Mouse (Mus musculus): ENCODE measurements around the gene Slc22a17.
"Not testable (repeated sequence)": the region's sequence is repeated elsewhere in the genome, so short reads cannot be mapped to it uniquely, and the experiment has no call there.

The Slc22a17 gene

DNA sequence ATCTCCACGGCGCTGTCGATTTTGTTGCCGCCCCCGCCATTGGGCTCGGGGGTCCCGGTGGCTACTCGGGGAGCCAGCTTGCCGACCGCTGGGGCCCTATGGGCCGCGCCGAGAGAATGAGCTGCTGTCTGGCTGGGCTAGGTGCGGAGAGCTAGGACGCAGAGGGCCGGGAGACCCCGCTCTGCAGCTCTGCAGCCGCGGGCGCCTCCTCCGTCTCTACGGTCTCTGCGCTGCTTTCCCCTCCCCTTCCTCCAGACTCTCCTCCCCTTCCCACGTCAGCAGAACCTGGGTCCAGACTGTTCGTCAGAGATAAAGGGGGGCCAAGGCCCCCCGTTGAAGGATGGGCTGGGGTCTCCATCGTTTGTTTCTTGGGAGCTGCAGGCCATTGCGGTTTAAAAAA is at the start of gene Slc22a17:
Gene Slc22a17, minus strand, starts transcription at position 247 of the 400 bp plus-strand sequence.
- DNase-seq (ENCODE audit: low read depth, low spot score) = peak; percentile 84

GRCm38 (mm10) chr14:54962714-54963113 is 49.8 kb upstream of the Slc22a17 start:
- no peak for DNase-seq (ENCODE audit: low read depth, low spot score)

DNA sequence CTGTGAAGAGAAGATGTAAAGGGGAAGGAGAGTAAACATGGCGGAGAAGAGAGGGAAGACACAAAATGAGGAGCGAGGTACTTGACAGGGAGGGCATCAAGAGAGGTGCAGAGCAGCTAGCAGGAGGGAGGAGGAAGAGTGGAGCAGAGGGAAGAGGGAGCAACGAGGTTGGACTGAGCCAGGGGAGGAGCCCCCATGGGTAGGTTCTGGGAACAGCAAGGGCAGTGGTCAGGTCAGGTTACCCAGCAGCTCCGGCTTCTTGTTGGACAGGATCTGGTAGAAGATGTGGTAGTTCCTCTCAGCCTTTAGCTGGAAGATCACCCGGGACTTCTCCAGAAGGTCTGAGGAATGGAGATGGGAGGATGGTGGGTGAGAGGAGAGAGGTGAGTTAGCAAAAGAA is 48.6 kb upstream of the Slc22a17 start:
- no peak for DNase-seq (ENCODE audit: low read depth, low spot score)

- DNase-seq (ENCODE audit: low read depth, low spot score) = no peak
Measured at GRCm38 (mm10) chr14:54960769-54961168, 47.8 kb upstream of the Slc22a17 start.

GRCm38 (mm10) chr14:54959853-54960613 is 47.1 kb upstream of the Slc22a17 start:
- not testable (repeated sequence) for DNase-seq (ENCODE audit: low read depth, low spot score)

DNA sequence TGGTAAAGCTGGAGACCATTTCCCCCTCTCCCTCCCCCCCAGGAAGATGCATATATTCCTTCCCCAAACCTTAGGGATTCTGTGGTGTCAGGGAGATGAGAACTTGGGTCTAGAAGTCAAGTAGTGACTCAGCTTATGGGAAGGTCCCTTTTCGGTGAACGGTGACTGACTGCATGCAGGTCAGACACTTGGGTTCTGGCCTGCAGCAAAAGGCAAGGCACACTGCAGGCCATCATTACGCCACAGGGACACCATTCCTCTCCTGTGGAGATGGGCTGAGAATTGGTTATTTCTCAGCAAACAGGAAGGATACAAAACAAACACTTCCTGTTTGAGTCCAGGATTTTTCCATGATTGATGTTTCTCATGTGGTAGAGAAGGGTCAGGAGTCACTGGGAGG is 46.3 kb upstream of the Slc22a17 start:
- DNase-seq (ENCODE audit: low read depth, low spot score) = no peak

DNA sequence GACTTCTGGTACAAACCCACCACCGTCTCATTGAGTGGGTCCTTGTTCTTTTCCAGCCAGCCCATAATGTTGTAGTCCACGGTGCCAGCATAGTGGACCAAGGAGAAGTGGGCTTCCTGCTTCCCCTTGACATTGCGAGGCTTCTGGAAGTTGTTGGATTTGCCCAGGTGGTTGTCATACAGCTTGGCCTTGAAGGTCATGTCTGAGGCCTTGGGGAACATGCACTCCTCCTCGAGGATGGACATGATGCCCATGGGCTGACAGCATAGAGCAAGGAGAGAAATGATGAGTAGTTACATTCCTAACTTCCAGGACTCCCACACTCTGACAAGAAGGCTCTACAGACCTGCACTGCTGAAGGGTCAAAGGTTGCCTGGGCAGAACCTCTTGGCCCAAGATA is 45.6 kb upstream of the Slc22a17 start:
- no peak for DNase-seq (ENCODE audit: low read depth, low spot score)

GRCm38 (mm10) chr14:54956533-54956932 is 43.6 kb upstream of the Slc22a17 start:
- DNase-seq (ENCODE audit: low read depth, low spot score) = no peak

GRCm38 (mm10) chr14:54955481-54955880 is 42.5 kb upstream of the Slc22a17 start:
- DNase-seq (ENCODE audit: low read depth, low spot score) = no peak

GRCm38 (mm10) chr14:54954474-54954873 is 41.5 kb upstream of the Slc22a17 start:
- no peak for DNase-seq (ENCODE audit: low read depth, low spot score)

- DNase-seq (ENCODE audit: low read depth, low spot score) = no peak
Measured at GRCm38 (mm10) chr14:54953664-54954206, 40.8 kb upstream of the Slc22a17 start.

GRCm38 (mm10) chr14:54951587-54951986 is 38.7 kb upstream of the Slc22a17 start:
- no peak for DNase-seq (ENCODE audit: low read depth, low spot score)

GRCm38 (mm10) chr14:54950493-54950892 is 37.6 kb upstream of the Slc22a17 start:
- no peak for DNase-seq (ENCODE audit: low read depth, low spot score)

DNA sequence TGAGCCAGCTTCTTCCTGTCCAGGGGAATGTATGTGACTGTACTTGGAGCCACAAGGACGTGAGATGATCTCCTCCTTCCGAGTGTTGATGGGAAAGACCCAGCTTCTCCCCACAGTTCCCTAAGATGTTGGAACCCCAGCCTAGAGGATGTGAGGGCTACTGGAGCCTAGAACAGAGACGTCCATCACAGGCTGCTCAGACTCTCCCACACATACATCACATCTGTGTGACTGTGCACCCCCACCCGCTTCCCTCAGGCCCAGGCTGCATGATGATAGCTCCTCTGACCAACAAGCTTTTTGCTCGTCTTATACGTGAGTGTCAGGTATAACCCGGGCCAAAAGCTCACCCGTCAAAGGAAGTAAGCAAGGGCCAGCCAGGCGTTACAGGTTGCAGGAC is 35.8 kb upstream of the Slc22a17 start:
- no peak for DNase-seq (ENCODE audit: low read depth, low spot score)

GRCm38 (mm10) chr14:54947008-54947407 is 34.1 kb upstream of the Slc22a17 start:
- DNase-seq (ENCODE audit: low read depth, low spot score) = not testable (repeated sequence)

DNA sequence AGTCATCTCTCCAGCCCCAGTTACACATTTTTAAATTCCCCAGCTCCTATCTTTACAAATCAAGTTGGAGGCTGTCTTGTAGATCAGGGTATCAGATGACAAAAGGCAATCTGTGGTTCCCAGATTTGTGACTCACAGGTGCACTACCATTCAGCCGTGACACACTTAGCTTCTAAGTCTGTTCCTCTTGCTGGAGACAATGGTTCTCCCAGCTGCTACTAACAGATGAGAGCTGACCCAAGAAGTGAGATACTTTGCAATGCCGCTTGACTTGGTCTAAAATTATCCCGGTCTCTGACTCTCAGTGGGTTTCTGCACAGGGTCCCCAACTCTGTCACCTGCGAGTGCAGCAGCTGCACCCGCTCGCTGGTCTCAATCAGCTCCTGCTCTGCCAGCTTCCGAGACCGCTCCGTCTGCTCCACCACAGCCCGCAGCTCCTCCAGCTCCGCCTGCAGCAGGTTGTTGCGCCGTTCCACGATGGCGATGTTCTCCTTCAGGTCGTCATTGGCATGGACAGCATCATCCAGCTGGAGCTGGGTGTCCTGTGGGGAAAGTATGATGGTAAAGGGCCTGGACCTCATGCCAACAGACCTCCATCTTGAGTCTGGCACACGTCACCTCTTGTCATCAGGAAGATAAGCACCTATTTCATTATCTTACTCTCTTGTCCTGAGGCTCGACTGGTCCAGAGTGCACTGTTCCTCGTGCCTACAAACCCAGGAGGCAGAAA is 33.2 kb upstream of the Slc22a17 start:
- no peak for DNase-seq (ENCODE audit: low read depth, low spot score)

- DNase-seq (ENCODE audit: low read depth, low spot score) = no peak
Measured at GRCm38 (mm10) chr14:54944939-54945338, 32.0 kb upstream of the Slc22a17 start.

DNA sequence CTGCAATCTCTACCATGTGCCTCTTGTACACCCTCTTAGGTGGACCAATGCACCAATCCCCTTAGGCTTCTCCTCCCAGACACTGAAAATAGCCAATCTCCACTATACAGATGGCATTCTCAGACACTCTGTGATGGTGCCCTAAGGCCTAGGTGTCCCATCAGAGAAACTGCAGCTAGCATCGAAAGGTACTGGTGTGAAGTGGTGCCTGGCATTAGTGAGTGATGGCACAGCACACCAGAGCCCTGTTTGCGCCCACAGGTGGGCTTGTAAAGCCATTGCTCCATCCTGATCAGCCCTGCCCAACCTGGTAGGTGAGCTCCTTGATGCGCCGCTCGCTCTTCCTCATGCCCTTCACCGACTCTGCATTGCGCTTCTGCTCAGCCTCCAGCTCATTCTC is 31.0 kb upstream of the Slc22a17 start:
- DNase-seq (ENCODE audit: low read depth, low spot score) = no peak

GRCm38 (mm10) chr14:54942479-54942878 is 29.5 kb upstream of the Slc22a17 start:
- DNase-seq (ENCODE audit: low read depth, low spot score) = no peak

DNA sequence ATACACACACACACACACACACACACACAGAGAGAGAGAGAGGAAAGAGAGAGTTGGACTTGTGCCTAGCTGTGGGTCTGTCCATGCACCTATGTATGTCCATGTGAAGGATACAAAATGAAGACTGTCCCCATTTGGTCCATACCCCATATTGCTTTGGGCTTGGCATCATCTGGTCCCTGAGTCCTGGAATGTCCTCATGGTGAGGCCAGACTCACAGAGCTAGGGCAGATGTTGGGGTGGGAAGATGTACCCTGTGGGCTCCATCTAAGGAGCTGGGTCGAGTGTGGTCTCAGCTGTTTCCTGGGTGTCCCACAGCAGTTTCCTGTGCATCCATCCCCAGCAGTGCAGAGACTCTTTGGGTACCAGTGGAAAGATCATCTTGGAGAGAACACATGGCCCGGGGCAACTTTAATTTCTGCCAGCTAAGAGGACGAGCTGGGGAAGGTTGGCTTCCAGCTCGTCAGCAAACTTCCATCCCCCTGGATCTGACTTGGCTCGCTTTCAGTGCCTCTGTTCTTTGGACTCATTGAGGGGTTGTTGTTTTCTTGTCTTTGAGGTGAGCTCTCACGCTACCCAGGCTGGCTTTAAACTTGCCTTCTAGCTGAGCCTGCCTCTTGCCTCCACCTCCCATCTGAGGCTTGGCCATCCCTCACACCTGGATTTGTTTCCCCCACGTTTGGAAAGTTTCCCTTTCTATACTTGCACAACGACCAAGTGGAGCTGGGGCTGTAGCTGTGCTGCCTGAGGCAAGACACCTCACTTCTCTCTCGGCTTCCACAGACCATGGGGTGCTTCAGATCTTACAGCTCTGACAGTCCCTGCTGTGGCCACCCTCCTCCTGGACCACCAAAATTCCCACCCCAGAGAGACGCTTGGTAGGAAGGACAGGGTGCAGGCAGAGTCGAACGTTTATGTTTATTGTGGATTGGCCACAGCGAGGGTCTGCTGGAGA is 28.4 kb upstream of the Slc22a17 start:
- DNase-seq (ENCODE audit: low read depth, low spot score) = no peak

DNA sequence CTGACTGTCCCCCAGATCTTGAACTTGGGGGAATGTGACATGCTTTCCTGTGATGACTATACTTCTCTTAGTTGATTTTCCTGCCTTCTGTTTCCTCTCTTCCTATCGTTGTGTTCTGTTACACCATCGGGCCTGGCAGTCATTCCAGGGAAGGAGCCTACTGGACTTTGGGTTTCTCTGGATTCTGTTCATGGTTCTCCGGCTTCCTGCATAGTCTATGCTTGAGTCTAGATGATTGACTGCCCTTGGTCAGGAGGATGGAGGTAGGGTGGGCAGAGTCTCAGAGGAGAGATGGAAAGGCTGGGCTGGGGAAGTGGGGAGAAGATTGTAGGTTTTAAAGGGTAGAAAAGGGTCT is 27.2 kb upstream of the Slc22a17 start:
- DNase-seq (ENCODE audit: low read depth, low spot score) = no peak
